Mouse (Mus musculus) T-cell, adult 2 months (primary cell): ENCODE measurements around the gene Olfr773.
"Not testable (repeated sequence)": the region's sequence is repeated elsewhere in the genome, so short reads cannot be mapped to it uniquely, and the experiment has no call there.

ENCODE experiments used
- DNase-seq: peaks from one replicate; pipeline ENCODE4 v3.0.0; 2022; ENCODE audit warnings: low spot score

Gene Olfr773

DNA sequence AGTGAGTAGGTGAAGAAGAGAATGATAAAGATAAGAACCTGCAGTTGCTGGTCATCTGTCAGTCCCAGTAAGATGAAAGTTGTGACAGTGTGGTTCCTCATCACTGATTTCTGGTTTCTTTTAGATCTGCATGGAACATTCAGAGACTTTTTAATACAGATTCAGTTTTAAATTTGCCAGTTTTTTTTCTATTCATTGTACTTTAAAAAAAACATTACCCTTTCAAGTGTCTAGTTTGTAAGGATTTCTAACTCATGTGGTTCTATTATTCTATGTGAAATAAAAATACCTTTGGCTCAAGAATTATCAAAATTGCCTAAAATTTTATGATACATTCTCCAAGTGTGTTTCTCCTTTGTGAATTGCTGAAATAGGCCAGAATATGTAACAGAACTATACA is at the start of gene Olfr773:
Gene Olfr773 (minus strand): TSS at position 101 of the 400 bp plus-strand sequence.
- DNase-seq: not testable (repeated sequence)

- DNase-seq: no peak
Measured at GRCm38 (mm10) chr10:129235904-129236303, 48.7 kb upstream of the Olfr773 start, which contains the start of gene Olfr774. TSS of gene Olfr774 (plus strand) at chr10:129236204.

- DNase-seq: no peak
Measured at GRCm38 (mm10) chr10:129230737-129231136, 43.5 kb upstream of the Olfr773 start.

DNA sequence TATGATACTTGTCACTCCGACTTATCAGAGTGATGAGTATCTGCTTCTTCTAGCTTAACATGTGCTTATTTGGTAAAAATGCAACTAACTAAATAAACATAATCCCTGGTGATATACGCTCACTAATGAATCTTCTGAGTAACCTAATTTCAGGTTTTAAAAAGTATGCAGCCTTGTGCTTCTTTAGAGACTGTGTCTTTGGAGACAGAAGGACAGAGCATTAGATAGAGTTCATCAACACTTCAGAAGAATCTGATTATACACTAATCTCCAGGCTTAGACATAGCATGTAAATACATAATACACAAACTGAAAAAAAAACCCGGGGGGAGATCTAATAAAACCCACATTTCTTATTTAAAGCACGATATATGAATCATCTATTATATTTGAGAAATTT is 9.4 kb downstream of the Olfr773 start, which contains the start of gene Olfr772:
Gene Olfr772 (minus strand): TSS at position 101 of the 400 bp plus-strand sequence.
- not testable (repeated sequence) for DNase-seq

GRCm38 (mm10) chr10:129164651-129165050 is 22.6 kb downstream of the Olfr773 start, which contains the start of gene Olfr771:
TSS of gene Olfr771 (minus strand) at chr10:129164751.
- no peak for DNase-seq

- no peak for DNase-seq
Measured at GRCm38 (mm10) chr10:129138898-129139297, 48.3 kb downstream of the Olfr773 start, which contains the start of gene Olfr770. TSS of gene Olfr770 (minus strand) at chr10:129138998.
